Mouse (Mus musculus) left cerebral cortex, postnatal 25 days (tissue): ENCODE data around the gene Dnaja2. TPM values are rescaled to one million over a fixed set of nuclear protein-coding genes. Genes with fewer than 3 reads are reported as not detected.

Experiments
- total RNA-seq, 2 experiments: library from RNA; stranded (reverse); gene quantifications; 2 replicates each; pipeline ENCODE4 v1.2.3; 2021

Dnaja2 gene
- total RNA-seq, 2 experiments from 2014 or later: 167 to 190 TPM

Other genes starting within 250 kb of the Dnaja2 start
- 1 to 10 TPM; 2.2 to 2.6 TPM for gene Mylk3, start 169.0 kb downstream of the Dnaja2 start, total RNA-seq
- gene 4921524J17Rik, start 122.5 kb downstream of the Dnaja2 start, total RNA-seq: 10 to 100 TPM; 12.9 to 13.8 TPM
- gene Gpt2, start 62.8 kb downstream of the Dnaja2 start, total RNA-seq: 10 to 100 TPM; 52.8 to 60.2 TPM
- gene Neto2, start 145.6 kb upstream of the Dnaja2 start, total RNA-seq: 10 to 100 TPM; 75.6 to 75.8 TPM